Mouse (Mus musculus): Measurements from ENCODE around the gene Wfdc1.

Wfdc1 gene

GRCm38 (mm10) chr8:119732072-119732471 is 65.9 kb downstream of the Wfdc1 start:
- no peak for DNase-seq (ENCODE audit: low read depth, low spot score)

DNA sequence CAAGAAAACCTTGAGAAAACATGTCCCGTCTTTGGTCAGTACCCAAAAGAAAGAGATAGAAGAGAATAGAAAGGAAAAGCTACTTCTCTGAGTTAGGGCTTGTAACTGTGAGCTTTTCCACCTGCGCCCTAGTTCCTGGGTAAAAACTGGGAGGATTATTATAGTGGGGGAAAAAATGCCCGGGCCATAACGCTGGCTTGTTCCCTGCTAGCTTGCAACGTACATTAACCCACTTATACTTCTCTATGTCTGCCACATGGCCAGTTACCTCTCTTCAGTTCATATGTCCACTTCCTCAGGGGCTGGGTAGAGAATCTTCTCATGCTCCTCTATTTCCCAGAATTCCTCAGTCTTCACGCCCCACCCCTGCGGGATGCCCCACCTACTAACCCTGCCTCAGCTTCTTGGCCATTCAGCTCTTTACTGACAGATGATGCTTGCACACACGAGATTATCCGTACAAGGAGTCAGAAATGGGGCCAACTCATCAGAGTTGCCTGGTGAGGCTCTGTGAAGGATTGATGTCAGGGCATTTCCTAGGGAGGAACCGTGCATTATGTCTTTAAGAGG is 70.3 kb downstream of the Wfdc1 start:
- no peak for DNase-seq (ENCODE audit: low read depth, low spot score)

DNA sequence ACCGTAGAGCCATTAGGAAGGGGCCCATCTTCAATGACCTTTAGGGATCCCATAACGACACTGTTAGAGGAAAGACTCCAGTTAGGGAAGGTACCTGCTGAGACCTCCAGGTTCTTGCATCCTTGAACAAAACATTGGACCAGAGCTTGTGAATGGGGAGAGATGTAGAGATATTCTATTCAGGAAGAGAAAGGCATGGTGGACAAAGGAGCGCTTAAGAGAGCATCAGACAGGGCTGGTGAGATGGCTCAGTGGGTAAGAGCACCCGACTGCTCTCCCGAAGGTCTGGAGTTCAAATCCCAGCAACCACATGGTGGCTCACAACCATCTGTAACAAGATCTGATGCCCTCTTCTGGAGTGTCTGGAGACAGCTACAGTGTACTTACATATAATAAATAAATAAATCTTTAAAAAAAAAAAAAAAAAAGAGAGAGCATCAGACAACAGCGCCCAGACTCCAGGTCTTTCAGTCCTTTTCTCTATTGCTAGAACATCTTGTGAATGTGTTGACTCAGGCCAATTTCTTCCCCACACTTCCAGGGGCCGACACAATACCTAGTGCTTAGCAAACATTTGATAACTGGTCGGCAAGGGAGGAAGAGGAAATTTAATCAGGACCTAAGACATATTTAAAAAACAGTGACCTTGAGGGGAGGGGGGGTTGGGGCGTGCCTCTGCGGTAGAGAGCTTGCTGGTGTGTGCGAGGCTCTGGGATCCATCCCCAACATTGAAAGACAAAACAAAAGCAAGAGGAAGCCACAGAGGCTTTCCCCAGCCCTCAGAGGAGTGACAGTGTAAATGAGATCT is 71.1 kb downstream of the Wfdc1 start:
- no peak for DNase-seq (ENCODE audit: low read depth, low spot score)

Data from WW6 (cell line).